Mouse (Mus musculus) heart, postnatal 36 days (tissue): ENCODE data around the gene Uqcrfs1. TPM values are rescaled to one million over a fixed set of nuclear protein-coding genes. Genes with fewer than 3 reads are reported as not detected.
A peak's percentile ranks its signal among the peaks of the same experiment; 100 is the strongest.

ENCODE experiments used
- DNase-seq, 2 experiments: peaks; one replicate each; pipeline ENCODE4 v3.0.0; 2021 to 2022
- intact Hi-C: fragments of 180-260 bp; cut with DNase I; formaldehyde crosslinking; loops from one replicate; pipeline ENCODE4 v1.15.1; 2025
- total RNA-seq, 2 experiments: library from RNA; stranded (reverse); gene quantifications; 2 replicates each; pipeline ENCODE4 v1.2.3; 2021

Uqcrfs1 gene
- total RNA-seq, result 1,000 to 10,000 TPM; 1,207 to 1,289 TPM

GRCm38 (mm10) chr13:30544856-30545604, at the start of gene Uqcrfs1:
Uqcrfs1 (minus strand) TSS chr13:30545362.
- peak; percentile 98 to 99 for DNase-seq
- intact Hi-C loops, result loop anchor here (5.0 to 10.0 kb wide), 6 partner anchors 182 to 690 kb away; partner anchors contain the start of genes Cdkal1 and E2f3

- intact Hi-C loops, result no loop called here
Measured at GRCm38 (mm10) chr13:30585786-30586185, 40.6 kb upstream of the Uqcrfs1 start.

GRCm38 (mm10) chr13:30582541-30582940, 37.4 kb upstream of the Uqcrfs1 start:
- peak in 1 of 2 experiments; percentile 7 for DNase-seq
- intact Hi-C loops, result no loop called here

More at GRCm38 (mm10) chr13:30585786-30586185, 40.6 kb upstream of the Uqcrfs1 start:
- DNase-seq, result no peak

GRCm38 (mm10) chr13:30578806-30579205, 33.6 kb upstream of the Uqcrfs1 start:
- intact Hi-C loops, result no loop called here
- DNase-seq, result no peak

- DNase-seq, result no peak
- intact Hi-C loops, result no loop called here
Measured at GRCm38 (mm10) chr13:30576819-30577218, 31.7 kb upstream of the Uqcrfs1 start.

- intact Hi-C loops, result no loop called here
- no peak for DNase-seq
Measured at GRCm38 (mm10) chr13:30572971-30573370, 27.8 kb upstream of the Uqcrfs1 start.

- DNase-seq, result no peak
- intact Hi-C loops, result no loop called here
Measured at GRCm38 (mm10) chr13:30570182-30570581, 25.0 kb upstream of the Uqcrfs1 start.

- intact Hi-C loops, result loop anchor here (5.0 to 10.0 kb wide), 3 partner anchors 160 to 1087 kb away; no protein-coding TSS in a partner anchor
- no peak for DNase-seq
Measured at GRCm38 (mm10) chr13:30567571-30567970, 22.4 kb upstream of the Uqcrfs1 start.

- intact Hi-C loops, result loop anchor here (5.0 to 10.0 kb wide), 3 partner anchors 161 to 1088 kb away; no protein-coding TSS in a partner anchor
- peak; percentile 41 to 50 for DNase-seq
Measured at GRCm38 (mm10) chr13:30566767-30567166, 21.6 kb upstream of the Uqcrfs1 start.

- DNase-seq, result no peak
- intact Hi-C loops, result loop anchor here (10.0 kb wide), 1 partner anchor 1094 kb away; no protein-coding TSS in a partner anchor
Measured at GRCm38 (mm10) chr13:30560603-30561002, 15.4 kb upstream of the Uqcrfs1 start.

- intact Hi-C loops, result loop anchor here (10.0 kb wide), 1 partner anchor 1095 kb away; no protein-coding TSS in a partner anchor
Measured at GRCm38 (mm10) chr13:30560052-30560451, 14.9 kb upstream of the Uqcrfs1 start.

GRCm38 (mm10) chr13:30557751-30558150, 12.6 kb upstream of the Uqcrfs1 start:
- no peak for DNase-seq

More at GRCm38 (mm10) chr13:30560052-30560451, 14.9 kb upstream of the Uqcrfs1 start:
- no peak for DNase-seq

GRCm38 (mm10) chr13:30553051-30553587, 8.0 kb upstream of the Uqcrfs1 start:
- no peak for DNase-seq
- intact Hi-C loops, result no loop called here

More at GRCm38 (mm10) chr13:30557751-30558150, 12.6 kb upstream of the Uqcrfs1 start:
- intact Hi-C loops, result no loop called here

GRCm38 (mm10) chr13:30549339-30549738, 4.2 kb upstream of the Uqcrfs1 start:
- DNase-seq, result no peak
- intact Hi-C loops, result loop anchor here (5.0 to 10.0 kb wide), 6 partner anchors 178 to 695 kb away; partner anchors contain the start of genes Cdkal1 and E2f3

GRCm38 (mm10) chr13:30548835-30549234, 3.7 kb upstream of the Uqcrfs1 start:
- intact Hi-C loops, result loop anchor here (5.0 to 10.0 kb wide), 6 partner anchors 178 to 694 kb away; partner anchors contain the start of genes Cdkal1 and E2f3
- peak; percentile 82 to 83 for DNase-seq

- intact Hi-C loops, result loop anchor here (2.0 kb wide), 1 partner anchor 258 kb away; no protein-coding TSS in a partner anchor
- peak; percentile 56 to 58 for DNase-seq
Measured at GRCm38 (mm10) chr13:30530761-30531160, 14.4 kb downstream of the Uqcrfs1 start.

GRCm38 (mm10) chr13:30524961-30525360, 20.2 kb downstream of the Uqcrfs1 start:
- peak; percentile 49 to 60 for DNase-seq
- intact Hi-C loops, result loop anchor here (5.0 kb wide), 1 partner anchor 178 kb away; no protein-coding TSS in a partner anchor

GRCm38 (mm10) chr13:30523971-30524370, 21.2 kb downstream of the Uqcrfs1 start:
- intact Hi-C loops, result loop anchor here (5.0 kb wide), 1 partner anchor 177 kb away; no protein-coding TSS in a partner anchor
- DNase-seq, result peak; percentile 15 to 29

- intact Hi-C loops, result loop anchor here (5.0 kb wide), 1 partner anchor 176 kb away; no protein-coding TSS in a partner anchor
- DNase-seq, result no peak
Measured at GRCm38 (mm10) chr13:30523246-30523891, 21.8 kb downstream of the Uqcrfs1 start.

GRCm38 (mm10) chr13:30521282-30521902, 23.8 kb downstream of the Uqcrfs1 start:
- intact Hi-C loops, result loop anchor here (5.0 kb wide), 1 partner anchor 174 kb away; no protein-coding TSS in a partner anchor
- no peak for DNase-seq
